Mouse (Mus musculus) MEL (cell line): ENCODE data around the gene Krt78. TPM values are rescaled to one million over a fixed set of nuclear protein-coding genes. Genes with fewer than 3 reads are reported as not detected.

Experiments used
- DNase-seq: peaks from one replicate; pipeline ENCODE4 v3.0.0; 2011; ENCODE audit warnings: low read depth, low spot score
- H3K27ac ChIP-seq: 2 replicates; pipeline ENCODE4 v1.5.1; 2012; ENCODE audit warnings: low read depth, mild to moderate bottlenecking, control low read depth, low read length, moderate library complexity; ENCODE audit not compliant: control insufficient read depth
- H3K27me3 ChIP-seq, 2 experiments: fragments of 150-350 bp in 1 of 2; sonication (generic) in 1 of 2; 2 replicates each; pipeline ENCODE4 v1.6.1; 2012; ENCODE audit warnings: low read length in 2 of 2, mild to moderate bottlenecking in 2 of 2, improper control_type of control experiment in 1 of 2, moderate library complexity in 1 of 2; ENCODE audit not compliant: insufficient read depth in 2 of 2, control insufficient read depth in 1 of 2
- H3K36me3 ChIP-seq, 2 experiments: 2 replicates each; pipeline ENCODE4 v1.6.1; 2012 to 2014; ENCODE audit warnings: low read length in 2 of 2, improper control_type of control experiment in 1 of 2, inconsistent platforms in 1 of 2, mild to moderate bottlenecking in 1 of 2; ENCODE audit not compliant: insufficient read depth in 2 of 2, control insufficient read depth in 1 of 2
- H3K4me1 ChIP-seq, 2 experiments: fragments of 150-350 bp in 1 of 2; sonication (generic) in 1 of 2; 2 replicates each; pipeline ENCODE4 v1.6.1; 2012; ENCODE audit warnings: low read length in 2 of 2, improper control_type of control experiment in 1 of 2, mild to moderate bottlenecking in 1 of 2; ENCODE audit not compliant: insufficient read depth in 2 of 2, control insufficient read depth in 1 of 2
- H3K4me3 ChIP-seq, 2 experiments: fragments of 150-350 bp in 1 of 2; sonication (generic) in 1 of 2; 2 replicates each; pipeline ENCODE4 v1.5.1; 2012; ENCODE audit warnings: low read depth in 2 of 2, low read length in 2 of 2, mild to moderate bottlenecking in 2 of 2, moderate library complexity in 2 of 2, control low read depth in 1 of 2, improper control_type of control experiment in 1 of 2; ENCODE audit not compliant: control insufficient read depth in 1 of 2, insufficient read depth in 1 of 2
- H3K79me2 ChIP-seq: 2 replicates; pipeline ENCODE4 v1.6.1; 2012; ENCODE audit warnings: mild to moderate bottlenecking, low read length, moderate library complexity; ENCODE audit not compliant: control insufficient read depth, poor library complexity, insufficient read depth
- H3K9ac ChIP-seq: 2 replicates; pipeline ENCODE4 v1.6.1; 2012; ENCODE audit warnings: low read depth, mild to moderate bottlenecking, control low read depth, low read length, moderate library complexity; ENCODE audit not compliant: control insufficient read depth, poor library complexity, severe bottlenecking
- H3K9me3 ChIP-seq: fragments of 150-350 bp; sonication (generic); replicated peaks from 2 replicates; pipeline ENCODE4 v1.6.1; 2012; ENCODE audit warnings: mild to moderate bottlenecking, low read length, improper control_type of control experiment, moderate library complexity; ENCODE audit not compliant: insufficient read depth
- CHD1 ChIP-seq: IDR thresholded peaks from 2 replicates; pipeline ENCODE4 v1.6.1; 2012; ENCODE audit warnings: low read depth, mild to moderate bottlenecking, inconsistent platforms, low read length, improper control_type of control experiment
- CTCF ChIP-seq, 3 experiments: IDR thresholded peaks in 2 of 3; conservative IDR thresholded peaks in 1 of 3; 2 replicates each; pipeline ENCODE4 v1.5.1; 2011 to 2012; ENCODE audit warnings: low read length in 3 of 3, low read depth in 2 of 3, mild to moderate bottlenecking in 2 of 3, improper control_type of control experiment in 1 of 3, inconsistent platforms in 1 of 3, mixed read lengths in 1 of 3, moderate library complexity in 1 of 3; ENCODE audit not compliant: control insufficient read depth in 1 of 3, insufficient read depth in 1 of 3, poor library complexity in 1 of 3, severe bottlenecking in 1 of 3
- ELF1 ChIP-seq: IDR thresholded peaks from 2 replicates; pipeline ENCODE4 v1.6.1; 2014; ENCODE audit warnings: low read depth, mild to moderate bottlenecking, inconsistent platforms, low read length, improper control_type of control experiment, moderate library complexity
- EP300 ChIP-seq, 2 experiments: IDR thresholded peaks; 2 replicates each; pipeline ENCODE4 v1.6.1; 2011; ENCODE audit warnings: improper control_type of control experiment in 2 of 2, low read length in 2 of 2, low read depth in 1 of 2, mild to moderate bottlenecking in 1 of 2
- ETS1 ChIP-seq: IDR thresholded peaks from 2 replicates; pipeline ENCODE4 v1.6.1; 2012; ENCODE audit warnings: low read depth, mild to moderate bottlenecking, inconsistent platforms, low read length, improper control_type of control experiment, moderate library complexity
- GABPA ChIP-seq: IDR thresholded peaks from 2 replicates; pipeline ENCODE4 v1.6.1; 2012; ENCODE audit warnings: low read depth, mild to moderate bottlenecking, inconsistent platforms, low read length, improper control_type of control experiment, moderate library complexity
- GATA1 ChIP-seq: IDR thresholded peaks from 2 replicates; pipeline ENCODE4 v1.6.1; 2011; ENCODE audit warnings: low read depth, low read length, improper control_type of control experiment
- MAZ ChIP-seq: IDR thresholded peaks from 2 replicates; pipeline ENCODE4 v1.6.1; 2012; ENCODE audit warnings: low read depth, mild to moderate bottlenecking, inconsistent platforms, low read length, improper control_type of control experiment
- MXI1 ChIP-seq: IDR thresholded peaks from 2 replicates; pipeline ENCODE4 v1.6.1; 2011; ENCODE audit warnings: mild to moderate bottlenecking, low read depth, low read length, improper control_type of control experiment
- MYC ChIP-seq: IDR thresholded peaks from 2 replicates; pipeline ENCODE4 v1.6.1; 2011; ENCODE audit warnings: low read depth, mild to moderate bottlenecking, low read length, improper control_type of control experiment, moderate library complexity
- NELFE ChIP-seq: IDR thresholded peaks from 2 replicates; pipeline ENCODE4 v1.6.1; 2011; ENCODE audit warnings: low read depth, low read length, improper control_type of control experiment
- POLR2AphosphoS2 ChIP-seq: IDR thresholded peaks from 2 replicates; pipeline ENCODE4 v1.6.1; 2011; ENCODE audit warnings: low read length, improper control_type of control experiment
- POLR2AphosphoS5 ChIP-seq: IDR thresholded peaks from 2 replicates; pipeline ENCODE4 v1.6.1; 2012; ENCODE audit warnings: low read depth, borderline replicate concordance, mild to moderate bottlenecking, inconsistent platforms, low read length, moderate library complexity, mixed read lengths
- RAD21 ChIP-seq: IDR thresholded peaks from 2 replicates; pipeline ENCODE4 v1.6.1; 2011; ENCODE audit warnings: mild to moderate bottlenecking, low read depth, low read length, improper control_type of control experiment
- RCOR1 ChIP-seq: IDR thresholded peaks from 2 replicates; pipeline ENCODE4 v1.6.1; 2012; ENCODE audit warnings: low read depth, mild to moderate bottlenecking, inconsistent platforms, low read length, improper control_type of control experiment
- TAL1 ChIP-seq: IDR thresholded peaks from 2 replicates; pipeline ENCODE4 v1.6.1; 2012; ENCODE audit warnings: mild to moderate bottlenecking, inconsistent platforms, low read length, moderate library complexity, mixed read lengths
- TBP ChIP-seq: IDR thresholded peaks from 2 replicates; pipeline ENCODE4 v1.8.0; 2011; ENCODE audit warnings: low read depth, low read length, improper control_type of control experiment
- TCF12 ChIP-seq: IDR thresholded peaks from 2 replicates; pipeline ENCODE4 v1.6.1; 2014; ENCODE audit warnings: low read depth, mild to moderate bottlenecking, inconsistent platforms, low read length, improper control_type of control experiment, moderate library complexity
- ZC3H11A ChIP-seq: IDR thresholded peaks from 2 replicates; pipeline ENCODE4 v1.6.1; 2012; ENCODE audit warnings: low read depth, mild to moderate bottlenecking, inconsistent platforms, low read length, improper control_type of control experiment
- ZMIZ1 ChIP-seq: IDR thresholded peaks from 2 replicates; pipeline ENCODE4 v1.6.1; 2012; ENCODE audit warnings: low read depth, mild to moderate bottlenecking, inconsistent platforms, low read length, improper control_type of control experiment, moderate library complexity
- polyA plus RNA-seq, 2 experiments: library from polyadenylated mRNA; stranded (reverse) in 1 of 2; unstranded in 1 of 2; fragments of >175 nt in 1 of 2; fragments of >200 nt in 1 of 2; gene quantifications; 2 replicates each; pipeline versions ENCODE4 v1.2.1 to v1.2.4; 2012; ENCODE audit warnings: low replicate concordance in 2 of 2, low read depth in 1 of 2; ENCODE audit not compliant: insufficient read length in 2 of 2, insufficient read depth in 1 of 2, missing spikeins in 1 of 2
- total RNA-seq: library from RNA; depleted of rRNA; stranded (reverse); fragments of 300-350 nt; gene quantifications from 2 replicates; pipeline ENCODE4 v1.2.3, GENCODE M21; 2012

Krt78 gene
- total and polyA plus RNA-seq, 3 experiments: 0.08 to 0.17 TPM; not detected in 1

DNA sequence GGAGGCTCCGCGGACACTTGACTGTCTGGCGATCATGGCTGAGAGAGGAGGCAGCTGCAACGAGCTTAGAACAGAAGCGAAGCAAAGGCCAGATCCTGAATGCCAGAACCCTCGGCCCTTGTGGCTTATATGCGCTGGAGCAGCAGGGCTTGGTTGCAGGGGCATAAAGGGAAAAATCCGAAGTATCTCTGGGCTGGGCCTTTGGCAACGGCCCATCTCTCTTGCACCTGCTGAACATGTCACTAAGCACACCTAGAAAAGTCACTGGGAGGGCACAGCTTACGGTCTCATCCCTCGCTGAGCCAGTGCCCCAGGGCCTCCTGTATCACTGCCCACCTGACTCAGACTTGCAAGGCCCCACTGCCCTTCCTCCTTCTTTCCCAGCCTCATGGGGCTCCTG, 29.5 kb downstream of the Krt78 start, which contains the start of gene Krt4:
Gene Krt4 (minus strand): TSS at position 101 of the 400 bp plus-strand sequence.
- TF ChIP-seq POLR2AphosphoS2 (no peak), CTCF (IDR thresholded peaks at IDR 0.05 in 2 of 3, conservative IDR thresholded peaks at IDR 0.05 in 1 of 3; ENCODE audit: control insufficient read depth in 1 of 3, insufficient read depth in 1 of 3, low read depth in 2 of 3, low read length in 3 of 3, poor library complexity in 1 of 3, severe bottlenecking in 1 of 3) (no peak), ETS1 (no peak), ZMIZ1 (no peak), RAD21 (no peak), EP300 (IDR thresholded peaks at IDR 0.05; ENCODE audit: low read depth in 1 of 2, low read length in 2 of 2) (no peak), TBP (no peak), NELFE (no peak), POLR2AphosphoS5 (no peak), GATA1 (no peak), MYC (no peak), TCF12 (no peak), MAZ (no peak)
- Histone ChIP-seq H3K9ac (no peak within 1 kb of the TSS), H3K4me3 (no peak within 1 kb of the TSS), H3K4me1 (no peaks in the 10 kb centered on the region), H3K79me2 (no peaks in the 10 kb centered on the region), H3K27ac (no peak within 1 kb of the TSS), H3K9me3 (no peaks in the 10 kb centered on the region), H3K27me3 (no peaks in the 10 kb centered on the region), H3K36me3 (no peaks in the 10 kb centered on the region)
- no peak for DNase-seq

DNA sequence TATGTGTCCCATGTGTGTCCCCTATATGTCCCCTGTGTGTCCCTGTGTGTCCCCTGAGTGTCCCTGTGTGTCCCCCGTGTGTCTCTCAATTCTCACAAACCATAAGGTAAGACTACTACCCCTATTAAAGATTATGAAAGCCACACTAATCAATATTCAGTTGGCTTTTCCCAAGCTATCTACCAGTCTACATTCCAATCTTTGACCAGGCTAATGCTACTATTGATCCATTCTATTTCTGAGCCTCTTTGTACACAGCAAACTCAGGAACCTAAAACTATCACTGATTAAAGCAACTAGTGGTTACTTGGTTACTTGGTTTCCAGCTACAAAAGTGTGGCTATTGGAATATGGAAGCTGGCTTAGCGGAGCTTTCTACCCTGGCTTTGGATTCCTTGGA, 31.8 kb downstream of the Krt78 start:
- H3K9me3 ChIP-seq: no peaks in the 10 kb centered on the region
- H3K79me2 ChIP-seq: no peaks in the 10 kb centered on the region
- H3K4me1 ChIP-seq: no peaks in the 10 kb centered on the region
- no peaks in the 10 kb centered on the region for H3K27me3 ChIP-seq
- no peak overlapping the region for H3K4me3 ChIP-seq
- no peak for TF ChIP-seq RCOR1
- TF ChIP-seq CTCF (IDR thresholded peaks at IDR 0.05 in 2 of 3, conservative IDR thresholded peaks at IDR 0.05 in 1 of 3; ENCODE audit: control insufficient read depth in 1 of 3, insufficient read depth in 1 of 3, low read depth in 2 of 3, low read length in 3 of 3, poor library complexity in 1 of 3, severe bottlenecking in 1 of 3): no peak
- no peak for TF ChIP-seq MXI1
- no peaks in the 10 kb centered on the region for H3K36me3 ChIP-seq
- DNase-seq: no peak
- H3K27ac ChIP-seq: no peak overlapping the region
- H3K9ac ChIP-seq: no peak overlapping the region

DNA sequence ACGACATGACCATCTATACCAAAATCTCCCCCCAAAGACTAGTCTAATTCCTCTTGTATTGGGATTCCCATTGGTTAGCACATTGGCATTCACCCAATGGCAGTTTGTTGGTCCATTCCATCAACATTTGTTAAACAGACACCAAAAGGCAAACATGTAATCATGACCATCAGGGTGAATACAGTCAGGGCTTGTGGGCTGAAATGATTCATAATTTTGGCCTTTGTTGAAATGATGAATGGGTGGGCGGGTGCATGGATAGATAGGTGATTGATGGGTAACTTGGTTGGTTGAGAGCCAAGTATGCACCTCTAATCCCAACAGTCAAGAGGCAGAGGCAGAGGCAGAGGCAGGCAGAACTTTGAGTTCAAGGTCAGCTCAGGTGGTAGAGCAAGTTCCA, 38.0 kb downstream of the Krt78 start:
- DNase-seq: no peak
- Histone ChIP-seq H3K79me2 (no peaks in the 10 kb centered on the region), H3K9ac (no peak overlapping the region), H3K27ac (no peak overlapping the region), H3K4me1 (no peaks in the 10 kb centered on the region), H3K27me3 (peaks cover 0 to 6% of the 10 kb centered on the region in 2 experiments; a peak in 3 of 4 replicates), H3K36me3 (no peaks in the 10 kb centered on the region), H3K9me3 (no peaks in the 10 kb centered on the region), H3K4me3 (no peak overlapping the region)
- TF ChIP-seq GATA1 (no peak), TAL1 (no peak), MYC (no peak), ZC3H11A (no peak), EP300 (IDR thresholded peaks at IDR 0.05; ENCODE audit: low read depth in 1 of 2, low read length in 2 of 2) (no peak), CHD1 (no peak), POLR2AphosphoS5 (no peak), GABPA (no peak), ELF1 (no peak)
